Mouse (Mus musculus): ENCODE results near the gene Aagab. TPM values are rescaled to one million over a fixed set of nuclear protein-coding genes. Genes with fewer than 3 reads are reported as not detected.

Gene Aagab
- total RNA-seq, 2 experiments from 2014 or later, result 26.4 to 28.8 TPM

- DNase-seq (ENCODE audit: low spot score in 2 of 2), result no peak
These were observed 67.4 kb downstream of the Aagab start for GRCm38 (mm10) chr9:63669816-63670215.

DNA sequence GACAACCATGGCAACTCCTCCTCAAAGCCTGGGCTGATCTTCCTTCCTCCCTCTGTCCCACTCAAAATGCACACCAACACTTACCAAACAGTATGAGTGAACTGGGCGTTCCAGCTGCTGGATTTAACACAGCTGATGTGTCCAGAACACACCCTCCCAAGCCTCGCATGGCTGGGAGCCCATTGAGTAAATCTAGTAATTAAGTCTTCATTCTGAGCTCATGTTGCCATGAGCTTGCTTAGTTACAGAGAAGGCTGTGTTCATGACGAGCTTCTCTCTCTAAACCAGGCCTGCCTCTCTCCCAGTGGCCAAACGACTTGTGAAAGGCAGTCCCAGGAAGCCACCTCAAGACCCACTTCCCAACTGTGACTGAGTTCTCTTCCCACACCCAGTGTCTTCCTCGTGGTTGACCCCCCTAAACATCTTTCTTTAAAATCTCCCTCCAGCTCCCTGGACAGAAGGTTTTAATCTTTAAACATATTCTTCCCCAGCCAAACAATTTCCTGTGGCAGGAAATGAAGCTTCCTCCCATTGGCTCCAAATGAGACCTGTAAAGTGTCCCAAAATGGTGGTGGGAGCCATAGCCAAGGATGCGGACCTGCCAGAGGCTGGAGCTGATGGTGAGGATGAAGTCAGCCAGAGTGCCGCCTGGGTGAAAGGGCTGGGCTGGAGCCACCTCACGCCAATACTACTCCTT lies 70.5 kb downstream of the Aagab start:
- no peak for DNase-seq (ENCODE audit: low spot score in 2 of 2)

DNA sequence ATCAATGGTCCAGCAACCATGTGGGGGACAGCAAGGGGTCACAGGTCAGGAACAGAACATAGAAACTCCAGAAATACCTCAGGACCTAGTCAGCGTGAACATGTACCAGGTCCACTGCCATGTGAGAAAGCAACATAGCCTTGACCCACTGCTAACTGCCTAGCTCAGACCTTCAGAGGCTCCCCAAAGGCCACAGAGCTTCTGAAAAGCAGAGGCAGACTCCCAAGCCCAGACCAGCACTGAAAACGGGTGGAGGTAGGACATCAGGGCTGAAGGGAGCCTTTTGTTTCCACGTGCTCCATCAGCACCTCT lies 71.0 kb downstream of the Aagab start:
- no peak for DNase-seq (ENCODE audit: low spot score in 2 of 2)

- DNase-seq (ENCODE audit: low spot score in 2 of 2), result no peak
These were observed 72.2 kb downstream of the Aagab start for GRCm38 (mm10) chr9:63674613-63675012.

- no peak for DNase-seq (ENCODE audit: low spot score in 2 of 2)
These were observed 75.2 kb downstream of the Aagab start for GRCm38 (mm10) chr9:63677621-63678020.

GRCm38 (mm10) chr9:63678076-63678475 lies 75.6 kb downstream of the Aagab start:
- DNase-seq (ENCODE audit: low spot score in 2 of 2), result no peak

- DNase-seq (ENCODE audit: low spot score in 2 of 2), result no peak
These were observed 79.8 kb downstream of the Aagab start for GRCm38 (mm10) chr9:63682301-63682700.

- no peak for DNase-seq (ENCODE audit: low spot score in 2 of 2)
These were observed 80.5 kb downstream of the Aagab start for GRCm38 (mm10) chr9:63682943-63683342.

- no peak for DNase-seq (ENCODE audit: low spot score in 2 of 2)
These were observed 81.8 kb downstream of the Aagab start for GRCm38 (mm10) chr9:63684277-63684676.

DNA sequence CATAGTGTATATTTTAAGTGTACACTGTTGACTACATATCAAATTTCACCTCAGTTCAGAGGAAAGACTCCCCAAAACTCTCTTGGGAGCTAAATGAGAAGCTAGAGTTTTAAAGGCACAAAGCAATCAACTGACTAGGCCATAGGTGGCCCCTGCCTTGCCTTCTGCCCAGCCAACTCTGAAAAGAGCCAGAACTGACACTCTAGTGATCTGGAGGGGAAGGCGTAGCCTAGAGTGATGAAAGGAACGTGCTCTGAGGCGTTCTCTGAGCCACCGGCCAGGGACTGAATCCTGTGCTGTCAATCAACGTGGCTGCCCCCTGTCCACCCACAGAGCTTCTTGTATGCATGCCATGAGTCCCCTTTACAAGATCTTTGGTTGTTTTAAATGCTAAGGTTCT lies 82.9 kb downstream of the Aagab start:
- DNase-seq (ENCODE audit: low spot score in 2 of 2), result no peak

- no peak for DNase-seq (ENCODE audit: low spot score in 2 of 2)
These were observed 85.1 kb downstream of the Aagab start for GRCm38 (mm10) chr9:63687413-63688015.

DNA sequence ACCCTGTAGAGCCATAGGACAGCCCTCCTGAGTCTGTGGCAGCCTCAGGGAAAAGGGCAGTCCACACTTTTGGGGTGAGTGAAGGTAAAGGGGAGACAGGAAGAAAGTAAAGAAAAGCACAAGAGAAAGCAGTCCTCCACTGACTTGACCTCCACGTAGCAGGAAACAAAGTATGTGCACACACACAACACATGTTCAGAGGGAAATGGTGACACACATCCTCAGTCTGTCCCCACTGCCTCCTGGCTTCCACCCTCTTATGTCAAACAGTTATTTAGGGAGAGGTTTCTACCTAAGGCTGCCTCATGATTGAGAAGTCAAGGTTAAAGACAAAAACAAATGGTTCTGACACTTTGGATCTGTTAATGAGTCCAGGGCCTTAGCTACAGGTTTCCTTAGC lies 88.1 kb downstream of the Aagab start:
- no peak for DNase-seq (ENCODE audit: low spot score in 2 of 2)

DNA sequence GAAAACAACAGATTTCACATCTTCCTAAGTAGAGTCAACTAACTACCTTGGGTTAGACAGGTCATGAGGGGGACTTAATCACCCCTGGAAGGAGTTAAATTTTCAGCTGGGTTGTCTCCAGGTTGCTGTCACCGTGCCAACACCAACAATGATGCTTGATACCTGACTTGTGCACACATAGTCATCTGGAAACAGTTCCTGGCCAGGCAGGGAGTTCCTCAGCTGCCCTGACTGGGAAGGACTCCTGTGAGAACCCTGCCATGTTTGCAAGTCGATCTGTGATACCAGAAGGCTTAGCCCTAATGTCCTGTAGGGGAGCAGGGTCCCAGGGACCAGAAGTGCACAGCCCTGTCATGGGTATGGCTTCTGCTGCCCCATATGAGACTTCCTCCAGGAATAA lies 89.5 kb downstream of the Aagab start:
- no peak for DNase-seq (ENCODE audit: low spot score in 2 of 2)

Other genes with a start within 250 kb of the Aagab start
- 10 to 100 TPM; 21.0 to 28.3 TPM for gene Map2k5, start 224.8 kb upstream of the Aagab start, total RNA-seq (2021)
- gene 2300009A05Rik, start 203.4 kb upstream of the Aagab start, total RNA-seq (2021), result 10 to 100 TPM; 39.8 to 46.9 TPM
- not detected for gene Iqch, start 167 bp upstream of the Aagab start, total RNA-seq (2021)
- 10 to 100 TPM; 24.6 to 25.2 TPM for gene Smad3, start 155.3 kb downstream of the Aagab start, total RNA-seq (2021)

Data from adrenal gland, adult 18-20 months (tissue).